Mouse (Mus musculus): ENCODE measurements at regions not wholly inside any gene's neighbourhood (a gene's known extent, or its start where the extent isn't known, plus 50 kb on each side); places are given as distances from the start of the nearest gene placed in this dataset.
A peak's percentile ranks its signal among the peaks of the same experiment; 100 is the strongest.

- H3K27me3 ChIP-seq (ENCODE audit: control insufficient read depth, insufficient read depth, low read depth, low read length): no peaks in the 10 kb centered on the region
- H3K4me3 ChIP-seq (ENCODE audit: low read depth, low read length): no peak overlapping the region
- no peaks in the 10 kb centered on the region for H3K4me1 ChIP-seq (ENCODE audit: control insufficient read depth, low read depth, low read length)
- H3K27ac ChIP-seq (ENCODE audit: low read length): no peak overlapping the region
- no peaks in the 10 kb centered on the region for H3K9me3 ChIP-seq (replicated peaks; ENCODE audit: control insufficient read depth, low read length)
- WGBS (ENCODE audit: insufficient replicate concordance): 70% methylated on average over 3 of the region's 3 CpGs
- no peak overlapping the region for H3K4me2 ChIP-seq (ENCODE audit: low read depth, low read length)
- ATAC-seq (ENCODE audit: low read depth): no peak
- no peak overlapping the region for H3K9ac ChIP-seq (ENCODE audit: low read depth, low read length)
- H3K36me3 ChIP-seq (ENCODE audit: control insufficient read depth, insufficient read depth): no peaks in the 10 kb centered on the region
These were observed 461.4 kb downstream of the Insc start for GRCm38 (mm10) chr7:115204916-115205315.

GRCm38 (mm10) chr7:115206479-115207134 is 463.1 kb downstream of the Insc start:
- Histone ChIP-seq H3K36me3 (ENCODE audit: control insufficient read depth, insufficient read depth) (no peaks in the 10 kb centered on the region), H3K4me1 (ENCODE audit: control insufficient read depth, low read depth, low read length) (no peaks in the 10 kb centered on the region), H3K4me2 (ENCODE audit: low read depth, low read length) (no peak overlapping the region), H3K9ac (ENCODE audit: low read depth, low read length) (no peak overlapping the region), H3K27me3 (ENCODE audit: control insufficient read depth, insufficient read depth, low read depth, low read length) (no peaks in the 10 kb centered on the region), H3K27ac (ENCODE audit: low read length) (no peak overlapping the region), H3K9me3 (replicated peaks; ENCODE audit: control insufficient read depth, low read length) (no peaks in the 10 kb centered on the region), H3K4me3 (ENCODE audit: low read depth, low read length) (no peak overlapping the region)
- 48% methylated on average over 9 of the region's 9 CpGs for WGBS (ENCODE audit: insufficient replicate concordance)
- ATAC-seq (ENCODE audit: low read depth): no peak

- no peaks in the 10 kb centered on the region for H3K4me1 ChIP-seq (ENCODE audit: control insufficient read depth, low read depth, low read length)
- 40% methylated on average over 7 of the region's 7 CpGs for WGBS (ENCODE audit: insufficient replicate concordance)
- no peak overlapping the region for H3K4me2 ChIP-seq (ENCODE audit: low read depth, low read length)
- no peak overlapping the region for H3K27ac ChIP-seq (ENCODE audit: low read length)
- H3K9ac ChIP-seq (ENCODE audit: low read depth, low read length): no peak overlapping the region
- ATAC-seq (ENCODE audit: low read depth): no peak
- no peaks in the 10 kb centered on the region for H3K9me3 ChIP-seq (replicated peaks; ENCODE audit: control insufficient read depth, low read length)
- H3K4me3 ChIP-seq (ENCODE audit: low read depth, low read length): no peak overlapping the region
- no peaks in the 10 kb centered on the region for H3K27me3 ChIP-seq (ENCODE audit: control insufficient read depth, insufficient read depth, low read depth, low read length)
- no peaks in the 10 kb centered on the region for H3K36me3 ChIP-seq (ENCODE audit: control insufficient read depth, insufficient read depth)
These were observed 465.3 kb downstream of the Insc start for GRCm38 (mm10) chr7:115208781-115209180.

GRCm38 (mm10) chr7:115210012-115210411 is 466.5 kb downstream of the Insc start:
- no peak overlapping the region for H3K4me3 ChIP-seq (ENCODE audit: low read depth, low read length)
- no peak overlapping the region for H3K9ac ChIP-seq (ENCODE audit: low read depth, low read length)
- ATAC-seq (ENCODE audit: low read depth): no peak
- WGBS (ENCODE audit: insufficient replicate concordance): 63% methylated on average over 2 of the region's 2 CpGs
- H3K27ac ChIP-seq (ENCODE audit: low read length): no peak overlapping the region
- H3K4me1 ChIP-seq (ENCODE audit: control insufficient read depth, low read depth, low read length): no peaks in the 10 kb centered on the region
- no peaks in the 10 kb centered on the region for H3K9me3 ChIP-seq (replicated peaks; ENCODE audit: control insufficient read depth, low read length)
- no peaks in the 10 kb centered on the region for H3K36me3 ChIP-seq (ENCODE audit: control insufficient read depth, insufficient read depth)
- H3K4me2 ChIP-seq (ENCODE audit: low read depth, low read length): no peak overlapping the region
- no peaks in the 10 kb centered on the region for H3K27me3 ChIP-seq (ENCODE audit: control insufficient read depth, insufficient read depth, low read depth, low read length)

- 0 out of 2 replicates have a peak overlapping the region, but pooled peaks have one; percentile 28 for H3K4me3 ChIP-seq (ENCODE audit: low read depth, low read length)
- ATAC-seq (ENCODE audit: low read depth): peak; percentile 78
- H3K9me3 ChIP-seq (replicated peaks; ENCODE audit: control insufficient read depth, low read length): no peaks in the 10 kb centered on the region
- H3K36me3 ChIP-seq (ENCODE audit: control insufficient read depth, insufficient read depth): no peaks in the 10 kb centered on the region
- WGBS (ENCODE audit: insufficient replicate concordance): 2% methylated on average over 12 of the region's 13 CpGs
- no peak overlapping the region for H3K27ac ChIP-seq (ENCODE audit: low read length)
- H3K9ac ChIP-seq (ENCODE audit: low read depth, low read length): no peak overlapping the region
- no peaks in the 10 kb centered on the region; the same call in 1 of the 2 replicates for H3K4me1 ChIP-seq (ENCODE audit: control insufficient read depth, low read depth, low read length)
- H3K27me3 ChIP-seq (ENCODE audit: control insufficient read depth, insufficient read depth, low read depth, low read length): no peaks in the 10 kb centered on the region
- H3K4me2 ChIP-seq (ENCODE audit: low read depth, low read length): peak overlapping the region; percentile 50
These were observed 473.3 kb downstream of the Insc start for GRCm38 (mm10) chr7:115216838-115217237.

- ATAC-seq (ENCODE audit: low read depth): no peak
- Histone ChIP-seq H3K4me2 (ENCODE audit: low read depth, low read length) (peak overlapping the region; percentile 50), H3K9me3 (replicated peaks; ENCODE audit: control insufficient read depth, low read length) (no peaks in the 10 kb centered on the region), H3K4me1 (ENCODE audit: control insufficient read depth, low read depth, low read length) (no peaks in the 10 kb centered on the region; the same call in 1 of the 2 replicates), H3K4me3 (ENCODE audit: low read depth, low read length) (0 out of 2 replicates have a peak overlapping the region, but pooled peaks have one; percentile 28), H3K9ac (ENCODE audit: low read depth, low read length) (no peak overlapping the region), H3K27me3 (ENCODE audit: control insufficient read depth, insufficient read depth, low read depth, low read length) (no peaks in the 10 kb centered on the region), H3K27ac (ENCODE audit: low read length) (no peak overlapping the region), H3K36me3 (ENCODE audit: control insufficient read depth, insufficient read depth) (no peaks in the 10 kb centered on the region)
- WGBS (ENCODE audit: insufficient replicate concordance): 22% methylated on average over 5 of the region's 5 CpGs
These were observed 473.8 kb downstream of the Insc start for GRCm38 (mm10) chr7:115217255-115217654.

GRCm38 (mm10) chr7:115217712-115218111 is 474.2 kb downstream of the Insc start:
- no peak overlapping the region for H3K27ac ChIP-seq (ENCODE audit: low read length)
- ATAC-seq (ENCODE audit: low read depth): no peak
- no peak overlapping the region for H3K4me2 ChIP-seq (ENCODE audit: low read depth, low read length)
- H3K4me3 ChIP-seq (ENCODE audit: low read depth, low read length): no peak overlapping the region
- no peak overlapping the region for H3K9ac ChIP-seq (ENCODE audit: low read depth, low read length)
- WGBS (ENCODE audit: insufficient replicate concordance): 55% methylated on average over 6 of the region's 6 CpGs
- no peaks in the 10 kb centered on the region for H3K9me3 ChIP-seq (replicated peaks; ENCODE audit: control insufficient read depth, low read length)
- no peaks in the 10 kb centered on the region for H3K36me3 ChIP-seq (ENCODE audit: control insufficient read depth, insufficient read depth)
- no peaks in the 10 kb centered on the region for H3K27me3 ChIP-seq (ENCODE audit: control insufficient read depth, insufficient read depth, low read depth, low read length)
- H3K4me1 ChIP-seq (ENCODE audit: control insufficient read depth, low read depth, low read length): no peaks in the 10 kb centered on the region; the same call in 1 of the 2 replicates

- no peak overlapping the region for H3K9ac ChIP-seq (ENCODE audit: low read depth, low read length)
- no peaks in the 10 kb centered on the region for H3K36me3 ChIP-seq (ENCODE audit: control insufficient read depth, insufficient read depth)
- H3K27me3 ChIP-seq (ENCODE audit: control insufficient read depth, insufficient read depth, low read depth, low read length): no peaks in the 10 kb centered on the region
- H3K27ac ChIP-seq (ENCODE audit: low read length): no peak overlapping the region
- ATAC-seq (ENCODE audit: low read depth): no peak
- no peak overlapping the region for H3K4me2 ChIP-seq (ENCODE audit: low read depth, low read length)
- H3K4me1 ChIP-seq (ENCODE audit: control insufficient read depth, low read depth, low read length): no peaks in the 10 kb centered on the region; the same call in 1 of the 2 replicates
- H3K4me3 ChIP-seq (ENCODE audit: low read depth, low read length): no peak overlapping the region
- WGBS (ENCODE audit: insufficient replicate concordance): 19% methylated on average over 13 of the region's 13 CpGs
- H3K9me3 ChIP-seq (replicated peaks; ENCODE audit: control insufficient read depth, low read length): no peaks in the 10 kb centered on the region
These were observed 475.2 kb downstream of the Insc start for GRCm38 (mm10) chr7:115218596-115219180.

- no peak overlapping the region for H3K4me3 ChIP-seq (ENCODE audit: low read depth, low read length)
- H3K27me3 ChIP-seq (ENCODE audit: control insufficient read depth, insufficient read depth, low read depth, low read length): no peaks in the 10 kb centered on the region
- no peaks in the 10 kb centered on the region for H3K4me1 ChIP-seq (ENCODE audit: control insufficient read depth, low read depth, low read length)
- no peak for ATAC-seq (ENCODE audit: low read depth)
- no peak overlapping the region for H3K4me2 ChIP-seq (ENCODE audit: low read depth, low read length)
- no peak overlapping the region for H3K27ac ChIP-seq (ENCODE audit: low read length)
- H3K36me3 ChIP-seq (ENCODE audit: control insufficient read depth, insufficient read depth): no peaks in the 10 kb centered on the region
- WGBS (ENCODE audit: insufficient replicate concordance): 48% methylated on average over 4 of the region's 7 CpGs
- no peaks in the 10 kb centered on the region for H3K9me3 ChIP-seq (replicated peaks; ENCODE audit: control insufficient read depth, low read length)
- no peak overlapping the region for H3K9ac ChIP-seq (ENCODE audit: low read depth, low read length)
These were observed 479.1 kb downstream of the Insc start for GRCm38 (mm10) chr7:115222642-115223041.
